Mouse (Mus musculus) ES-Bruce4 (cell line): Measurements from ENCODE around the gene Ttn.

Experiments used
- CTCF ChIP-seq: IDR thresholded peaks from one replicate; pipeline ENCODE4 v1.8.1; 2011; ENCODE audit warnings: low read depth, low read length
- POLR2A ChIP-seq: IDR thresholded peaks from one replicate; pipeline ENCODE4 v1.8.1; 2011; ENCODE audit warnings: low read length; ENCODE audit not compliant: insufficient read depth

DNA sequence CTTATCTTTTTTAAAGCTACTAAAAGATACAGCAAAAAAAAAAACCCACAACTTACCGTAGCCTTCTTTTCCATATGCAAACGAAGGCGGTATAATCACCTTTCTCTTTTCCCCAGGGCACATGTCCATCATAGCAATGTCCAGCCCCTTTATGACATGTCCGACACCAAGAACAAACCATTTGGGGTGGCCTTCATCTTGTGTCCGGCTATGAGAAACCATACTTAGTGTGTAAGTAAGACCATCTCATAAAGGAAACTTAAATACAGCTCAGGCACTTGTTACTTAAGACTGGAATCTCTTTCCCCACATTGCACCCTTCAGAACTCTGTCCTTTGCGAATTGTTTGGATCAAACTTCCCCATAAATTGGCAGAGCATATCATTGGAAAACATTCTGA lies 310.7 kb downstream of the Ttn start:
- TF ChIP-seq CTCF (no peak), POLR2A (no peak)
